Mouse (Mus musculus) liver, embryonic 13.5 days (tissue): Measurements from ENCODE around the gene Anks1. TPM values are rescaled to one million over a fixed set of nuclear protein-coding genes. Genes with fewer than 3 reads are reported as not detected.

ENCODE experiments used
- ATAC-seq: fragments of 200-750 bp; cut with Nextera tagmentation; 2 replicates; pipeline ENCODE4 v1.8.0; 2017; ENCODE audit warnings: low read depth, mild to moderate bottlenecking, moderate number of reproducible peaks, moderate library complexity
- DNase-seq: peaks from one replicate; pipeline ENCODE4 v3.0.0; 2022
- H3K27ac ChIP-seq: fragments of 300-500 bp; sonication (generic); 2 replicates; pipeline ENCODE4 v1.5.1; 2015; ENCODE audit warnings: moderate library complexity, mild to moderate bottlenecking, inconsistent platforms
- H3K27me3 ChIP-seq: fragments of 300-500 bp; sonication (generic); 2 replicates; pipeline ENCODE4 v1.6.1; 2015; ENCODE audit warnings: mild to moderate bottlenecking, inconsistent platforms
- H3K36me3 ChIP-seq: fragments of 300-500 bp; sonication (generic); 2 replicates; pipeline ENCODE4 v1.6.1; 2015; ENCODE audit warnings: mild to moderate bottlenecking, inconsistent platforms
- H3K4me1 ChIP-seq: fragments of 300-500 bp; sonication (generic); replicated peaks from 2 replicates; pipeline ENCODE4 v1.6.1; 2015; ENCODE audit warnings: inconsistent platforms
- H3K4me2 ChIP-seq: fragments of 300-500 bp; sonication (generic); 2 replicates; pipeline ENCODE4 v1.6.1; 2015; ENCODE audit warnings: inconsistent platforms, mild to moderate bottlenecking, moderate library complexity
- H3K4me3 ChIP-seq: fragments of 300-500 bp; sonication (generic); replicated peaks from 2 replicates; pipeline ENCODE4 v1.5.1; 2015; ENCODE audit warnings: mild to moderate bottlenecking, inconsistent platforms
- H3K9ac ChIP-seq: fragments of 300-500 bp; sonication (generic); 2 replicates; pipeline ENCODE4 v1.6.1; 2015; ENCODE audit warnings: mild to moderate bottlenecking, inconsistent platforms
- H3K9me3 ChIP-seq: fragments of 300-500 bp; sonication (generic); replicated peaks from 2 replicates; pipeline ENCODE4 v1.6.1; 2016; ENCODE audit warnings: inconsistent platforms
- WGBS: fragments of 180-500 bp; shearing (Covaris S2); methylation state at CpG from one replicate; pipeline ENCODE4 v1.1.7; 2015; ENCODE audit not compliant: insufficient replicate concordance; 5-methylcytosine and 5-hydroxymethylcytosine counted together
- polyA plus RNA-seq: library from polyadenylated mRNA; unstranded; fragments of >200 nt; fragmentation: Nextera tagmentation; extraction: Ambion mirVana; gene quantifications from 2 replicates; pipeline ENCODE4 v1.2.1, GENCODE M21; 2015

Gene Anks1
- polyA plus RNA-seq, 1 experiment from 2014 or later: 3.1 TPM

DNA sequence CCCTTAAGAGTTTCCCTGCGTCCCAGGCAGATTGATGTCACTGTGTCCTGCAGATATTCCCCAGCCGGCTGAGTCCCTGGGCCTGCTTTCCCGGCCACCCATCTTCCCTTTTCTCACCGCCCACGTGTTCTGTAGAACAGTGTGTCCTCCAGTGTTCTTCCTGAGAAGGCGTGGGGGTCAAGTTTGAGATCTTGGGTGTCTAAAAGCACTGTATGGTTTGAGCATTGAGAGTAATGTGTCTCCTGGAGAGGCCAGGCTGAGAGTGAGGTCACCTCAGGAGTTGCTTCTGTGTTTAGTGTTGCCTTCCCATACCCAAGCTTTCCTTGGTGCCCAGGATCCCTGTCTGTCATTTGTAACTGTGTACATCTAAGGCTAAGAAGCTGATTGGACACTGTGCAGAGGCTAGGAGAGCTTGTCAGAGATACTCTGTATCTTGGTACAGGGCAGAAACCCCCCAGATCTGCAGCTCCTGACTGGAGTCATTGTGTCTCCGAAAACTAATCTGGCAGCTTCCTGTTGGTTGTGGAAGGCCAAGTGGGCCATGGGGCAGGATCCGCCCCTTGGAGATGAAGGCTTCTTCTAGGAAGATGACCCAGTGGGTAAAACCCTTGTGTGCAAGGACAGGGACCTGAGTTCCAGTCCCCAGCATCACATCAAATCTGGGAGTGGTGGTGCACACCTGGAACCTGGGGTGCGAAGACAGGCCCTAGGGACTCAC lies 59.1 kb downstream of the Anks1 start:
- H3K9me3 ChIP-seq: no peaks in the 10 kb centered on the region
- H3K36me3 ChIP-seq: no peaks in the 10 kb centered on the region
- DNase-seq: no peak
- H3K27me3 ChIP-seq: no peaks in the 10 kb centered on the region
- peaks cover 10% of the 10 kb centered on the region for H3K4me1 ChIP-seq
- H3K4me2 ChIP-seq: no peak overlapping the region
- no peak overlapping the region for H3K27ac ChIP-seq
- no peak overlapping the region for H3K4me3 ChIP-seq
- ATAC-seq: no peak
- 62% methylated on average over 9 of the region's 9 CpGs for WGBS
- H3K9ac ChIP-seq: no peak overlapping the region

DNA sequence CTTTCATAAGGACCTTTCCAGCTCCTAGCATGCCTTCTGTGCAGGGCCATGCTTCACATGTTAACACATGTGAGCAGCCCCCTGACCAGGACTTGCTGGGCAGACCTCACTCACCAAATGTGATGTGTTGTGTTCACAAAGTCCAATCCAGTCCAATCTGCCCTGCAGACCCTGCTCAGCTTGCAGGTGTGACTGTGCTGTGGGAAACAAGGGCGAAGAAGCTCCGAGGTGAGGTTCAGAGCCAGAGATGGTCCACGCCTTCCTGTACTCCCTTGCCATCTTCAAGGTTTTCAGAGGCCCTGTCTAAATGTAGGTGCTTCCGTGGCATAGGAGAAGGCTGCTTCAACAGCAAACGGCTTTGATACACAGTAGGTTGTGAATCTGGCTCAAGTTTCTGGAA lies 59.8 kb downstream of the Anks1 start:
- no peak for ATAC-seq
- no peak overlapping the region for H3K27ac ChIP-seq
- WGBS: 83% methylated on average over 5 of the region's 5 CpGs

DNA sequence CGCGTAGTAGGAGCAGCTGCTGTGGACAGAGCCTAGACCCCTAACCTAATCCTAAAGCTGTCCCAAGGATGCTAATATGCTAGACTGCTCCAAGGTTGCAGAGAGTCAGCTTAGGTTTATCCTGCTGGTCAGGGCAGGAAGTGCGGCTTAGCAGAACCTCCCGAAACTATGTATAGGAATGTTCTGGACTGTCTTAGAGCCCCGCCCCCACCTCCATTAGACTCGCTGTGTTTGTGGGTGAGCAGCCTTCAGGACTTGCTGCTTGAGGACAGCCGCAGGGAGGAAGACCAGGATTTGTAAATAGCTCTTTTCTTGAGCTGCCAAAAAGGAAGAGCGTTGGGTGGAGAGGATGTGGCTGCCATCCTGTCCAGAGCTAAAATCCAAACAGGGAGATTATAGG lies 60.3 kb downstream of the Anks1 start:
- Histone ChIP-seq H3K9me3 (no peaks in the 10 kb centered on the region), H3K27me3 (no peaks in the 10 kb centered on the region), H3K4me2 (no peak overlapping the region), H3K4me3 (no peak overlapping the region), H3K36me3 (no peaks in the 10 kb centered on the region), H3K9ac (no peak overlapping the region), H3K27ac (no peak overlapping the region), H3K4me1 (peaks cover 6% of the 10 kb centered on the region)
- WGBS: 58% methylated on average over 8 of the region's 8 CpGs
- ATAC-seq (no peak), DNase-seq (no peak)

More for the DNA sequence above, 59.8 kb downstream of the Anks1 start:
- Histone ChIP-seq H3K4me2 (no peak overlapping the region), H3K4me3 (no peak overlapping the region), H3K36me3 (no peaks in the 10 kb centered on the region), H3K27me3 (no peaks in the 10 kb centered on the region), H3K9ac (no peak overlapping the region), H3K4me1 (peaks cover 10% of the 10 kb centered on the region), H3K9me3 (no peaks in the 10 kb centered on the region)
- DNase-seq: no peak

DNA sequence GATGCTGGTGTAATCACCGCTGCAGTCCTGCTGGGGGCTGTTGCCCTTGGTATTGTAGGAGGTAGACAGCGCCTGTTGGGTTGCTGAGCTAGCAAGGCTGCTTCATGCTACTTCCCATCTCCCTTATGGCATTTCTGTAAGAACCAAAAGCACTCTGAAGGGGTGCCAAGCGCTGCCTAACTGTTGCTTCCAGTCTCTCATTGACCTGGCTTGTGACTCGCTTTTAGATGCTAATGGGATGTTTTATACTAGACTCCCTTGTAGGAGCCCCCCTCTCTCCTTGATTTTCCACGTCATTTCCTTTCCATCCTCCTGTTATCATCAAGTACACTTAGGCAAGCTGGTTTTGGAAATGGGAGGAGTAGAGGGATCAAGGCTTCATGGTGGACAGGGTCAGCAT lies 60.8 kb downstream of the Anks1 start:
- H3K36me3 ChIP-seq: no peaks in the 10 kb centered on the region
- no peak overlapping the region for H3K9ac ChIP-seq
- ATAC-seq (no peak), DNase-seq (no peak)
- no peak overlapping the region for H3K27ac ChIP-seq
- 72% methylated on average over 5 of the region's 5 CpGs for WGBS
- H3K4me3 ChIP-seq: no peak overlapping the region
- no peaks in the 10 kb centered on the region for H3K9me3 ChIP-seq
- no peaks in the 10 kb centered on the region for H3K27me3 ChIP-seq
- peaks cover under 1% of the 10 kb centered on the region; the same call in 1 of the 2 replicates for H3K4me1 ChIP-seq
- H3K4me2 ChIP-seq: no peak overlapping the region

DNA sequence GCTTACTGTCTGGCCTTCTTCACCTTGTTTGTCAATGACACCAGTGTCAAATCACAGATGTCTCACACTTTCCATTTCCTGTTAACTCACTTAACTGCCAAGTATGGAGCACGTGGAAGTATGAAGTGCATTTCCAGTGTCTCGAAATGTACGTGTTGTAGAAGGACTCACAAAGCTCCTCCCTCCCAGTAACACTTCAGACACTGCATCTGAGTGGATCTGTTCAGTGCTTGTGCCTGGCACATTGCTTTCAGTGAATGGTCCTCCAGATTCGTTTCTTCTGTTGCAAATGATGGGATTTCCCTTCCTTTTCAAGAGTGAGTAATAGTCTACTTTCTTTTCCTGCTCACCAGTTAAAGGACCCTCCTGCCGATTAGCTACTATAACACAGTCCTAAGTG lies 61.2 kb downstream of the Anks1 start:
- DNase-seq (no peak), ATAC-seq (no peak)
- Histone ChIP-seq H3K27ac (no peak overlapping the region), H3K4me1 (no peaks in the 10 kb centered on the region), H3K4me3 (no peak overlapping the region), H3K27me3 (no peaks in the 10 kb centered on the region), H3K36me3 (no peaks in the 10 kb centered on the region), H3K4me2 (no peak overlapping the region), H3K9me3 (no peaks in the 10 kb centered on the region), H3K9ac (no peak overlapping the region)
- 66% methylated on average over 5 of the region's 5 CpGs for WGBS

DNA sequence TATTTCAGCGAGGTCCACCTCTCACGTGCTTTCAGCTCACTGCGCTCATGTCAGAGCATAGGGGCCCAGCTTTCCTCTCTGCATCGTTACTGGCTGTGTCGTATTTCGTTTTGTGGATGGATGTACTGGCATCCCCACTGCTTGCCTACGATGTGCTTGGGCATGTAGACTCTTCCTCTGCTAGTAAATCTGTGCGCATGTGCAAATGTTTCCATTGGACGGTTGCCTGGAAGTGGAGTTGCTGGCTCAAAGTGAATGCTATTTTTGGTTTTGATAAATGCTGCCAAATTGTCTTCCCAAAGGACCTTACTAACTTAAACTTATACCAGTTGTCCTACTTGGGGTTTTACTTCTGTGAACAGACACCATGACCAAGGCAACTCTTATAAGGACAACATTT lies 62.4 kb downstream of the Anks1 start:
- ATAC-seq (no peak), DNase-seq (no peak)
- H3K9me3 ChIP-seq: no peaks in the 10 kb centered on the region
- no peaks in the 10 kb centered on the region for H3K4me1 ChIP-seq
- H3K4me2 ChIP-seq: no peak overlapping the region
- no peaks in the 10 kb centered on the region for H3K27me3 ChIP-seq
- H3K4me3 ChIP-seq: no peak overlapping the region
- H3K9ac ChIP-seq: no peak overlapping the region
- H3K27ac ChIP-seq: no peak overlapping the region
- 85% methylated on average over 9 of the region's 9 CpGs for WGBS
- peaks cover under 1% of the 10 kb centered on the region; the same call in 1 of the 2 replicates for H3K36me3 ChIP-seq

DNA sequence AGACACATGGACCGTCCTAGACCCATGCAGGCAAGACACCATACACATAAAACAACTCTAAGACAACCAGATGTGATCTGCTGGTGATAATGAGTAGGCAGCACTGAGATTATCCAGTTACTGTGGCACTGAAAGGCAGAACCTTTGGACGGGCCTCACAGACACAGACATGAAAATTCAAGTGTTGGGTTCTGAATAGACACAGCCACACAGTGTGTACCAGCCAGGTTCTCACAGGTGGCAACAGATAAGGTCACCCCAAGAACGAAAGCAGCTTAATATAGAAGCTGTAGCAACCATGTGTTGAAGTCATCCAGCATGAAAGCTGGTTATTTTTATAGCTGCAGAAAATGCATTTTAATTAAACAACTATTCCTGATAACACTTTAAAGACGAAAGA lies 64.2 kb downstream of the Anks1 start:
- no peak overlapping the region for H3K4me3 ChIP-seq

DNA sequence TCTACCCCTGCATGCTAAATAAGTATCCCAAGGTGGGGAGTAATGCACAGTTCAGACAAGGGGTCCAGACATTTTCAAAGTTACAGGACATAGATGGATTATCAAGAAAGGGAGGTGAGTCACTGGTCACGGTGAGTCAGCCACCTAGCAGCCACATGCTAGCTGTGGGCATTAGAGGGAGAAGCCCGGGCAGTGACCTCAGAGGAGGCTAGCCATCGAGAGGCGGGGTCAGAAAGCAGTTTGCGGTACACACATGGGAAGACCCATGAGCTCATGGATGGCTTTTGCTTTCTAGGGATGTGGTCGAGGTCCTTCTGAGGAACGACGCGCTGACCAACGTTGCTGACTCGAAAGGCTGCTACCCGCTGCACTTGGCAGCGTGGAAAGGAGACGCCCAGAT lies 67.2 kb downstream of the Anks1 start:
- WGBS: 80% methylated on average over 14 of the region's 14 CpGs
- ATAC-seq (no peak), DNase-seq (no peak)
- no peaks in the 10 kb centered on the region for H3K27me3 ChIP-seq
- H3K4me2 ChIP-seq: no peak overlapping the region
- H3K36me3 ChIP-seq: peaks cover 14% of the 10 kb centered on the region
- H3K4me1 ChIP-seq: 0 out of 2 replicates have a peak, but pooled peaks cover 4% of the 10 kb centered on the region
- no peak overlapping the region for H3K9ac ChIP-seq
- H3K27ac ChIP-seq: no peak overlapping the region
- H3K4me3 ChIP-seq: no peak overlapping the region
- no peaks in the 10 kb centered on the region for H3K9me3 ChIP-seq

More for the DNA sequence above, 64.2 kb downstream of the Anks1 start:
- Histone ChIP-seq H3K9ac (no peak overlapping the region), H3K9me3 (no peaks in the 10 kb centered on the region), H3K27ac (no peak overlapping the region), H3K36me3 (peaks cover 12% of the 10 kb centered on the region), H3K4me1 (no peaks in the 10 kb centered on the region), H3K4me2 (no peak overlapping the region), H3K27me3 (no peaks in the 10 kb centered on the region)
- no peak for ATAC-seq
- no peak for DNase-seq
- WGBS: 54% methylated on average over 4 of the region's 4 CpGs

DNA sequence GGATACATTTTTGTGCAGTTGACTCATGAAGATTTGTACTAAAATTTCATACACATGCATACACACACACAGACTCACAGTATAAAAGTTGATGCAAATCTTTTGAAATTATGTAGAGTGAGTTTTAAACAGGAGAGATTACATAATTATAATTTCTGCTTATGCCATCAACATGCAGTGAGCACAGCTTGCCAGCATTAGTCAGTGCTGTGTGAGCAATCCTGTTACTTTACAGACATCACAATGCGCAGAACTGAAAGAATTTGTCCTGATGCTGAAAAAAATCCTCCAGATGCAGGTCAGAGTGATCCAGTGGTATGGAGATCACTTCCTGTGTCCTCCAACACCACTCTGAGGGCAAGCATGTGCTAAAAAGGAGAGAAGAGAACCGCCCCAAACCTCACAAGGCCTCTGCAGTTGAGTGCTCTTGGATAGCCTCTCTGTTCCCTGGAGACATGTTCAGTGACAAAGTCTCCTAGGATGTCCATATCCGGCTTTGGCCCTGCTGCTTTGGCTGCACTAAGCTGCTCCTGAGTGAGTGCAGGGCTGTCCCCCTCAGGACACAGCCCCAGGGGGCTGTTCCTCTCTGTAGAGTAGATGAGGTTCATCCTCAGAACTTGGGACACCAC lies 68.0 kb downstream of the Anks1 start:
- Histone ChIP-seq H3K9me3 (no peaks in the 10 kb centered on the region), H3K36me3 (peaks cover 14% of the 10 kb centered on the region), H3K4me1 (0 out of 2 replicates have a peak, but pooled peaks cover 4% of the 10 kb centered on the region), H3K27me3 (no peaks in the 10 kb centered on the region), H3K4me3 (no peak overlapping the region), H3K4me2 (no peak overlapping the region), H3K9ac (no peak overlapping the region), H3K27ac (no peak overlapping the region)
- DNase-seq (no peak), ATAC-seq (no peak)
- 70% methylated on average over 3 of the region's 3 CpGs for whole genome bisulfite sequencing

DNA sequence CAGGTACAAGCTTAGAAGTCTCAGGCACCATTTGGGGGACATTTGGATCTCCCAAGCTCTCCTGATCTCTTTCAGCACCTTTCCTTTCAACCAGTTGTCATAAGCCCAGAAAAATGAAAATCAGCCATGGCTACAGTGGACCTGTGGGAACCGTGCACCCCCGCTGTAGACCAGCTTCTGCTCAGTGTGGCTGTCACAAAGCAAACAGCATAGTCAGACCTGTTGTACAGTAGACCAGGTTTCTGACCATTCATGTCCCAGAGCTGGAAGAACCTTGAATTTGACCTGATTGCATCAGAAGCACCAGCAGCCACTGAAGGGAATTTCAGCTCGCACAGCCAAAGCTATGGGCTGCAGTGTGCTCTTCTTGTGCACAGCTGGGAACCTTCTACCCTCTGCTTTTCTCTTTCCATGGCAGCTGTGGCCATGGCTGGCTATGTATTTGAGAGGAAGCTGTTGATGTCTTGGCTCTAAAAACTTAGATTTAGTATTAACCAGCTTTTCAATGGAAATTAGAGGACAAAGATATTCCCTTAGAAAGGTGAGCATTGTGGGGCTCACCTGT lies 71.4 kb downstream of the Anks1 start:
- H3K4me2 ChIP-seq: no peak overlapping the region
- H3K4me1 ChIP-seq: 0 out of 2 replicates have a peak, but pooled peaks cover 4% of the 10 kb centered on the region
- ATAC-seq (peak; percentile 68), DNase-seq (no peak)
- no peak overlapping the region for H3K4me3 ChIP-seq
- no peak overlapping the region for H3K9ac ChIP-seq
- no peak overlapping the region; the same call in 1 of the 2 replicates for H3K27ac ChIP-seq
- H3K36me3 ChIP-seq: peaks cover 20% of the 10 kb centered on the region
- WGBS: 68% methylated on average over 3 of the region's 3 CpGs
- H3K27me3 ChIP-seq: no peaks in the 10 kb centered on the region
- no peaks in the 10 kb centered on the region for H3K9me3 ChIP-seq

DNA sequence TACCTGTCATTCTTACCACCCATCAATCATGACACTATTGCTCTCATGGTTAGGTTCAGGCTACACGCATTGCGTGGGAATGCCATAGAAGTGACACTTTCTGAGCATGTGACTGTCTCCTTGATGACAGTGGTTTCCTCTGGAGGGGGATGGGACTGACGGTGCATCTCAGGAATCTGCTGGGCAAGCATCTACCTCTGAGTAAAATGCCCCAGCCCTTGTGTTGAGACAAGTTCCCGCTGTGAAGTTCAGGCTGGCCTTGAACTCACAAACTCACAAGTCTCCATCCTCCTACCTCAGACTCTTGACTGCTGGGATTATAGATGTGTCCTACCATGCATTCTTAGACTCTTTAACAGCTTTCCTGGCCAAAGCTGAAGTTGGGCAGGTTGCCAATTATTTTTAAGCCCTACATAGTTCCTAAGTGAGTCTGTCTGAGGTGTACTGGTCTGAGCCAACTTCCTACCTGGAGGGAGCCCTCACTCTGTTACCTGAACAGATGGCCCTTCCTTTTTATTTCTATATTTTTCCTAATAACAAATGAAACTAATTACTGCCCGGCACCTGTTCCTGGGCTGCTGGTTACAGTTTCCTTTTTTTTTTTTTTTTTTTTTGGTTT lies 72.5 kb downstream of the Anks1 start:
- no peak overlapping the region for H3K27ac ChIP-seq
- H3K27me3 ChIP-seq: no peaks in the 10 kb centered on the region
- H3K9me3 ChIP-seq: no peaks in the 10 kb centered on the region
- 73% methylated on average over 5 of the region's 5 CpGs for WGBS
- peaks cover 27% of the 10 kb centered on the region for H3K36me3 ChIP-seq
- no peak overlapping the region for H3K4me3 ChIP-seq
- H3K4me2 ChIP-seq: no peak overlapping the region
- DNase-seq: no peak
- H3K4me1 ChIP-seq: 0 out of 2 replicates have a peak, but pooled peaks cover 4% of the 10 kb centered on the region
- no peak overlapping the region for H3K9ac ChIP-seq
- ATAC-seq: no peak
